Mouse (Mus musculus): ENCODE data around the gene Aacs. TPM values are rescaled to one million over a fixed set of nuclear protein-coding genes. Genes with fewer than 3 reads are reported as not detected.

The Aacs gene
- polyA plus RNA-seq, 1 experiment from 2014 or later, result 16.7 TPM

DNA sequence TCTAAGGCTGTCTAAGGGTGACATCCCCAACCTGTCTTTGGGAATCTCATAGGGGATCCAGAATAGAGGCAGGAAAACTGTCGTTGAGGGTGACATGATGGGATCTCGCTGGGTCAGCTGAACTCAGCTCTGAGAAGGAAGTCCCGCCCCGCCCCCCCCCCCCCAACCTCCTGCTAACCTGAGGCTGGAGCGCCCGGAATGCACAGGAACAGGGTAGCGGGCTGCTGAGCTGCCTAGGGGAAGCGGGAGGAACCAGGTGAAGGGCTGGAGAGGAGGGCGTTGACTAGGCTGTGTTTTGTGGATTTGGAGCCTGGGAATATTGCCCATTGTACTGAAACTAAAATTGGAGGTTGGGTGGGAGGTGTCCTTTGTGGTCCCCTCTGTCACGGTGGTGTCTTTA is 32.4 kb downstream of the Aacs start:
- ATAC-seq (replicated peaks; ENCODE audit: extremely low read depth, insufficient read depth, low FRiP score), result no peak
- H3K9ac ChIP-seq (ENCODE audit: low read length), result no peak overlapping the region
- H3K4me2 ChIP-seq (ENCODE audit: low read depth, low read length), result no peak overlapping the region
- no peak overlapping the region for H3K4me3 ChIP-seq (ENCODE audit: low read length)
- 92% methylated on average over 10 of the region's 10 CpGs for WGBS
- H3K36me3 ChIP-seq (ENCODE audit: control insufficient read depth, insufficient read depth), result peaks cover 11% of the 10 kb centered on the region
- no peaks in the 10 kb centered on the region for H3K4me1 ChIP-seq (ENCODE audit: control insufficient read depth, insufficient read depth, low read length)
- H3K27ac ChIP-seq (ENCODE audit: low read length), result no peak overlapping the region
- H3K9me3 ChIP-seq (replicated peaks; ENCODE audit: control insufficient read depth, low read length), result no peaks in the 10 kb centered on the region
- no peaks in the 10 kb centered on the region for H3K27me3 ChIP-seq (ENCODE audit: control insufficient read depth, insufficient read depth, low read length)

DNA sequence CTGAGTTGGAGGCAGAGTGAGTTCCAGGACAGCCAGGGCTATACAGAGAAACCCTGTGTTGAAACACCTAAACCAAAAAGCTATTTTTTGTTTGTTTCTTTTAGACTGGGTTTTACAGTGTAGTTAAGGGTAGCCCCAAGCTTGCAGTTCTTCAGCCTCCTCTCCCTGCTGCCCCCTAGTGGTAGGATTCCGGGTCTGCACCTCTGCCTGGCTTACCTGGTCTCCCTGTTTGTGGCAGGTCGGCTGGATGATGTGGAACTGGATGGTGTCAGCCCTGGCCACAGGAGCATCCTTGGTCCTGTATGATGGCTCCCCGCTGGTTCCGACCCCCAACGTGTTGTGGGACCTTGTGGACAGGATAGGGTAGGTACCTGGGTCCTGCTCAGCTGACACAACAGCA is 33.9 kb downstream of the Aacs start:
- no peaks in the 10 kb centered on the region for H3K27me3 ChIP-seq (ENCODE audit: control insufficient read depth, insufficient read depth, low read length)
- H3K4me2 ChIP-seq (ENCODE audit: low read depth, low read length), result no peak overlapping the region
- no peak overlapping the region for H3K9ac ChIP-seq (ENCODE audit: low read length)
- no peaks in the 10 kb centered on the region for H3K4me1 ChIP-seq (ENCODE audit: control insufficient read depth, insufficient read depth, low read length)
- H3K4me3 ChIP-seq (ENCODE audit: low read length), result no peak overlapping the region
- no peaks in the 10 kb centered on the region for H3K9me3 ChIP-seq (replicated peaks; ENCODE audit: control insufficient read depth, low read length)
- 48% methylated on average over 5 of the region's 5 CpGs for WGBS
- no peak overlapping the region for H3K27ac ChIP-seq (ENCODE audit: low read length)
- ATAC-seq (replicated peaks; ENCODE audit: extremely low read depth, insufficient read depth, low FRiP score), result no peak
- peaks cover 13% of the 10 kb centered on the region for H3K36me3 ChIP-seq (ENCODE audit: control insufficient read depth, insufficient read depth)

DNA sequence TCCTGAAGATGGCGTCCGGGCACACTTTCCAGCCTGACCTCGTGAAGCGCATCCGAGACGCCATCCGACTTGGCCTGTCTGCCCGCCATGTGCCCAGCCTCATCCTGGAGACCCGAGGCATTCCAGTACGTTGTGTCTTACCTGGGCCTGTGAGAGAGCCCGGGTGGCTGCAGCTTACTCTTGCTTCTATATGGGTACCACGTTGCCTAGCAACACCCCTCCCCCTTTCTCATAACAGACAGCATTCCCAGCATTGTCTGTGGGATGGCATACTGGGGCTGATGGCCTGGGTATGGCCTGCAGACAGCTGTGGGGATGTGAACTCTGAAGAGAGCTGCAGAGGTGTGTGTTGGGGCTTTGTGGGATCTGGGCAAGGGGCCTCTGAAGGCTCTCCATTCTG is 39.4 kb downstream of the Aacs start:
- Histone ChIP-seq H3K4me2 (ENCODE audit: low read depth, low read length) (no peak overlapping the region), H3K4me3 (ENCODE audit: low read length) (no peak overlapping the region), H3K9ac (ENCODE audit: low read length) (no peak overlapping the region), H3K9me3 (replicated peaks; ENCODE audit: control insufficient read depth, low read length) (no peaks in the 10 kb centered on the region), H3K36me3 (ENCODE audit: control insufficient read depth, insufficient read depth) (peaks cover 11% of the 10 kb centered on the region), H3K27me3 (ENCODE audit: control insufficient read depth, insufficient read depth, low read length) (no peaks in the 10 kb centered on the region), H3K4me1 (ENCODE audit: control insufficient read depth, insufficient read depth, low read length) (peaks cover 11% of the 10 kb centered on the region), H3K27ac (ENCODE audit: low read length) (no peak overlapping the region)
- 87% methylated on average over 12 of the region's 12 CpGs for WGBS
- ATAC-seq (replicated peaks; ENCODE audit: extremely low read depth, insufficient read depth, low FRiP score), result no peak

DNA sequence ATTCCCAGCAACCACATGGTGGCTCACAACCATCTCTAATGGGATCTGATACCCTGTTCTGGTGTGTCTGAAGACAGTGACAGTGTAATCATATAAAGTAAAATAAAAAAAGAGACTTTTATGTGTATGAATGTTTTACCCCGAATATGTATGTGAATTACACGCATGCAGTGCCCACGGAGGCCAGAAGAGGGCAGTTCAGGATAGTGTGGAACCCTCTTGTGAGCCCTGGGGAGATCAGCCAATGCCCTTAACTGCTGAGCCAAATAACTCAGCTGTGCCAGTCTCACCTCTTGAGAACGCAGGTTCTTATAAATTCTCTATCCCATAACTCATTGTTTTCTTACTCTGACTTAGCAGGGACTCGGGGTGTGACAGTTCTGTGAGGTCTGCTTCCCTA is 43.0 kb downstream of the Aacs start:
- Histone ChIP-seq H3K36me3 (ENCODE audit: control insufficient read depth, insufficient read depth) (peaks cover 5% of the 10 kb centered on the region; the same call in 1 of the 2 replicates), H3K4me1 (ENCODE audit: control insufficient read depth, insufficient read depth, low read length) (peaks cover 11% of the 10 kb centered on the region), H3K9me3 (replicated peaks; ENCODE audit: control insufficient read depth, low read length) (no peaks in the 10 kb centered on the region), H3K4me3 (ENCODE audit: low read length) (no peak overlapping the region), H3K9ac (ENCODE audit: low read length) (no peak overlapping the region), H3K4me2 (ENCODE audit: low read depth, low read length) (no peak overlapping the region), H3K27ac (ENCODE audit: low read length) (no peak overlapping the region), H3K27me3 (ENCODE audit: control insufficient read depth, insufficient read depth, low read length) (no peaks in the 10 kb centered on the region)
- WGBS, result 71% methylated on average over 5 of the region's 5 CpGs
- no peak for ATAC-seq (replicated peaks; ENCODE audit: extremely low read depth, insufficient read depth, low FRiP score)

GRCm38 (mm10) chr5:125520930-125521590 is 45.4 kb downstream of the Aacs start:
- Histone ChIP-seq H3K36me3 (ENCODE audit: control insufficient read depth, insufficient read depth) (no peaks in the 10 kb centered on the region; the same call in 1 of the 2 replicates), H3K27me3 (ENCODE audit: control insufficient read depth, insufficient read depth, low read length) (no peaks in the 10 kb centered on the region; the same call in 1 of the 2 replicates), H3K4me3 (ENCODE audit: low read length) (no peak overlapping the region), H3K4me1 (ENCODE audit: control insufficient read depth, insufficient read depth, low read length) (peaks cover 11% of the 10 kb centered on the region), H3K4me2 (ENCODE audit: low read depth, low read length) (peak overlapping the region; percentile 29; the same call in 1 of the 2 replicates), H3K9me3 (replicated peaks; ENCODE audit: control insufficient read depth, low read length) (no peaks in the 10 kb centered on the region), H3K27ac (ENCODE audit: low read length) (no peak overlapping the region), H3K9ac (ENCODE audit: low read length) (no peak overlapping the region)
- no peak for ATAC-seq (replicated peaks; ENCODE audit: extremely low read depth, insufficient read depth, low FRiP score)
- WGBS, result 17% methylated on average over 15 of the region's 15 CpGs

GRCm38 (mm10) chr5:125523361-125523760 is 47.7 kb downstream of the Aacs start:
- ATAC-seq (replicated peaks; ENCODE audit: extremely low read depth, insufficient read depth, low FRiP score), result no peak
- Histone ChIP-seq H3K9me3 (replicated peaks; ENCODE audit: control insufficient read depth, low read length) (peaks cover 7% of the 10 kb centered on the region; the same call in 1 of the 2 replicates), H3K36me3 (ENCODE audit: control insufficient read depth, insufficient read depth) (no peaks in the 10 kb centered on the region), H3K27me3 (ENCODE audit: control insufficient read depth, insufficient read depth, low read length) (peaks cover 4% of the 10 kb centered on the region), H3K4me1 (ENCODE audit: control insufficient read depth, insufficient read depth, low read length) (peaks cover 4% of the 10 kb centered on the region), H3K9ac (ENCODE audit: low read length) (no peak overlapping the region), H3K27ac (ENCODE audit: low read length) (no peak overlapping the region), H3K4me3 (ENCODE audit: low read length) (no peak overlapping the region), H3K4me2 (ENCODE audit: low read depth, low read length) (no peak overlapping the region)
- 82% methylated on average over 2 of the region's 2 CpGs for WGBS

DNA sequence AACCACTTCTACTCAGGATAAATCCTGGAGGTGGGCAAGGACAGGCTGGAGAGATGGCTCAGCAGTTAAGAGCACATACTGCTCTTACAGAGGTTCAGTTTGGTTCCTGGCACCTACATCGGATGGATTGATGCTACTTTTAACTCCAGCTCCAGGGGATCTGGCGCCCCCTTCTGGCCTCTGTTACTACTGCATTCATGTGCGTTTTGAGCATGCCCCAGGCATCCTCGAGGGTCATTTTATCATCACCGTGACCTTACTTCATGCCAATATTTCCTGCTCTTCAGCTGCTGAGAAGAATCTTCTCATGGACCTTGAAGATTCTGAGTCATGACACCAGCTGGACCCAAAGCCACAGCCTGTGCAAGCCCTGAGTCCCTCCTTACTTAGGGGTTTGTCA is 49.9 kb downstream of the Aacs start:
- H3K9ac ChIP-seq (ENCODE audit: low read length), result no peak overlapping the region
- H3K27ac ChIP-seq (ENCODE audit: low read length), result no peak overlapping the region
- H3K4me3 ChIP-seq (ENCODE audit: low read length), result no peak overlapping the region
- no peak for ATAC-seq (replicated peaks; ENCODE audit: extremely low read depth, insufficient read depth, low FRiP score)
- H3K4me1 ChIP-seq (ENCODE audit: control insufficient read depth, insufficient read depth, low read length), result no peaks in the 10 kb centered on the region
- H3K36me3 ChIP-seq (ENCODE audit: control insufficient read depth, insufficient read depth), result no peaks in the 10 kb centered on the region
- WGBS, result 51% methylated on average over 5 of the region's 5 CpGs
- no peak overlapping the region for H3K4me2 ChIP-seq (ENCODE audit: low read depth, low read length)
- H3K9me3 ChIP-seq (replicated peaks; ENCODE audit: control insufficient read depth, low read length), result peaks cover 7% of the 10 kb centered on the region; the same call in 1 of the 2 replicates
- H3K27me3 ChIP-seq (ENCODE audit: control insufficient read depth, insufficient read depth, low read length), result peaks cover 20% of the 10 kb centered on the region

GRCm38 (mm10) chr5:125526464-125526863 is 50.9 kb downstream of the Aacs start:
- Histone ChIP-seq H3K27ac (ENCODE audit: low read length) (no peak overlapping the region), H3K4me3 (ENCODE audit: low read length) (no peak overlapping the region), H3K9me3 (replicated peaks; ENCODE audit: control insufficient read depth, low read length) (peaks cover 7% of the 10 kb centered on the region; the same call in 1 of the 2 replicates), H3K4me2 (ENCODE audit: low read depth, low read length) (no peak overlapping the region), H3K36me3 (ENCODE audit: control insufficient read depth, insufficient read depth) (no peaks in the 10 kb centered on the region), H3K27me3 (ENCODE audit: control insufficient read depth, insufficient read depth, low read length) (peaks cover 28% of the 10 kb centered on the region), H3K9ac (ENCODE audit: low read length) (no peak overlapping the region), H3K4me1 (ENCODE audit: control insufficient read depth, insufficient read depth, low read length) (no peaks in the 10 kb centered on the region)
- ATAC-seq (replicated peaks; ENCODE audit: extremely low read depth, insufficient read depth, low FRiP score), result no peak
- 66% methylated on average over 4 of the region's 4 CpGs for WGBS

DNA sequence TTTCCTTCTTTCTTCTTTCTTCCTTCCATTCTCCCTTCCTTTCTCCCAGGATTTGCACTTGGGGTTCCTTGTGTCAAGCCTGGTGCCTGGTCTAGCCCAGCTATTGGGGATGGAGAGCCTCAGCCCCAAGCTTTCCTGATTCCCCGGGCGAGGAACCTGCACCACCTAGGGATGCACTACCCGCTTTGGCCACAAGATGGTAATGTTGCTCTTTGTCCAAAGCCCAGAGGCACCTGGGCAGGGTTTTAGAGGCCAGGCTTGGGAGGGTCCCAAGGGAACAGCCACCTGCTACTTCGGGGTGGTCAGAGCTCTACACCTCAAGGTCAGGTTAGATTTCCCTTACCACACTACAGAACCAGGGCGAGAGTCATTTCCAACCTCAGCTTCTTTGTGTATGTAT is 53.5 kb downstream of the Aacs start:
- peaks cover 4% of the 10 kb centered on the region; the same call in 1 of the 2 replicates for H3K4me1 ChIP-seq (ENCODE audit: control insufficient read depth, insufficient read depth, low read length)
- no peak for ATAC-seq (replicated peaks; ENCODE audit: extremely low read depth, insufficient read depth, low FRiP score)
- H3K9ac ChIP-seq (ENCODE audit: low read length), result no peak overlapping the region
- peaks cover 55% of the 10 kb centered on the region for H3K27me3 ChIP-seq (ENCODE audit: control insufficient read depth, insufficient read depth, low read length)
- H3K9me3 ChIP-seq (replicated peaks; ENCODE audit: control insufficient read depth, low read length), result peaks cover 7% of the 10 kb centered on the region; the same call in 1 of the 2 replicates
- no peak overlapping the region for H3K27ac ChIP-seq (ENCODE audit: low read length)
- 4% methylated on average over 5 of the region's 5 CpGs for WGBS
- no peak overlapping the region for H3K4me3 ChIP-seq (ENCODE audit: low read length)
- no peak overlapping the region for H3K4me2 ChIP-seq (ENCODE audit: low read depth, low read length)
- H3K36me3 ChIP-seq (ENCODE audit: control insufficient read depth, insufficient read depth), result no peaks in the 10 kb centered on the region

All from heart, embryonic 16.5 days (tissue).